Mouse (Mus musculus) heart, embryonic 14.5 days (tissue): Measurements from ENCODE around the gene Gm26897. TPM values are rescaled to one million over a fixed set of nuclear protein-coding genes. Genes with fewer than 3 reads are reported as not detected.

Experiments used
- ATAC-seq: fragments of 200-750 bp; cut with Nextera tagmentation; 2 replicates; pipeline ENCODE4 v1.8.0; 2017; ENCODE audit warnings: low read depth, moderate TSS enrichment; ENCODE audit not compliant: insufficient number of reproducible peaks, insufficient read depth, low FRiP score
- H3K27ac ChIP-seq, 2 experiments: fragments of 200-500 bp in 1 of 2; fragments of 300-500 bp in 1 of 2; sonication (generic) in 1 of 2; replicated peaks in 1 of 2; 2 replicates each; pipeline ENCODE4 v1.5.1; 2012 to 2014; ENCODE audit warnings: low read depth in 2 of 2, low read length in 2 of 2, control low read depth in 1 of 2, mild to moderate bottlenecking in 1 of 2, mixed read lengths in 1 of 2; ENCODE audit not compliant: control insufficient read depth in 1 of 2, insufficient read depth in 1 of 2
- H3K27me3 ChIP-seq: fragments of 300-500 bp; sonication (generic); 2 replicates; pipeline ENCODE4 v1.6.1; 2014; ENCODE audit warnings: mild to moderate bottlenecking, low read length, control low read depth; ENCODE audit not compliant: control insufficient read depth, insufficient read depth
- H3K36me3 ChIP-seq: fragments of 300-500 bp; sonication (generic); 2 replicates; pipeline ENCODE4 v1.6.1; 2014; ENCODE audit warnings: mild to moderate bottlenecking, control low read depth, low read length, mixed read lengths; ENCODE audit not compliant: control insufficient read depth, insufficient read depth
- H3K4me1 ChIP-seq, 2 experiments: fragments of 200-500 bp in 1 of 2; fragments of 300-500 bp in 1 of 2; sonication (generic) in 1 of 2; 2 replicates each; pipeline ENCODE4 v1.6.1; 2012 to 2014; ENCODE audit warnings: low read length in 2 of 2, control low read depth in 1 of 2, mixed read lengths in 1 of 2; ENCODE audit not compliant: control insufficient read depth in 2 of 2, insufficient read depth in 2 of 2
- H3K4me2 ChIP-seq: fragments of 300-500 bp; sonication (generic); 2 replicates; pipeline ENCODE4 v1.6.1; 2014; ENCODE audit warnings: mild to moderate bottlenecking, low read length
- H3K4me3 ChIP-seq, 2 experiments: fragments of 200-500 bp in 1 of 2; fragments of 300-500 bp in 1 of 2; sonication (generic) in 1 of 2; 2 replicates each; pipeline ENCODE4 v1.5.1; 2012 to 2014; ENCODE audit warnings: low read length in 2 of 2, mild to moderate bottlenecking in 2 of 2, control low read depth in 1 of 2, low read depth in 1 of 2, moderate library complexity in 1 of 2; ENCODE audit not compliant: control insufficient read depth in 1 of 2, insufficient read depth in 1 of 2
- H3K9ac ChIP-seq: fragments of 300-500 bp; sonication (generic); 2 replicates; pipeline ENCODE4 v1.6.1; 2014; ENCODE audit warnings: mild to moderate bottlenecking, low read length
- H3K9me3 ChIP-seq: fragments of 300-500 bp; sonication (generic); 2 replicates; pipeline ENCODE4 v1.6.1; 2016; ENCODE audit warnings: low read length, control low read depth; ENCODE audit not compliant: control insufficient read depth
- WGBS: fragments of 180-500 bp; shearing (Covaris S2); extraction: QIAGEN DNeasy Blood & Tissue Kit; methylation state at CpG from one replicate; pipeline ENCODE4 v1.1.7; 2014; 5-methylcytosine and 5-hydroxymethylcytosine counted together
- polyA plus RNA-seq: library from polyadenylated mRNA; unstranded; fragments of >200 nt; fragmentation: Nextera tagmentation; extraction: Ambion mirVana; gene quantifications from 2 replicates; pipeline ENCODE4 v1.2.1, GENCODE M21; 2014

Gm26897 gene
- polyA plus RNA-seq, 1 experiment from 2014 or later = not detected

DNA sequence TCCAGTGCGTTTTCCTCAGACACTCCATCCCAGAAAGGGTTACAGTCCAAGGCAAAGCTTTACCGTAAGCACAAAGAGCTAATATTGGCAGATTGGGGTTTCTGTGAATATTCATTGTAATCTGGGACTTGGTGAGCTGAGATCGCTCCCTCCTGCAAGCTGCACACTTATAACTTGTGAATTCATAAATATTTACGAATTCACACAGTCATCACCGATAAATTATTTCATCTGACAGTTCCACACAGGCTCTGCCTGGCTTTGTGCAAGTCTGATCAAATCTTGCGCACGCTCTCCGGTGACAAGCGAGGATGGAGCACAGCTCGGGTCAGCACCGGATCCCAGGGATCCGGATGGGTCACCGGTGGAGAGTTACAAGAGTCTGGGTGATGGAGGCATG is 16.4 kb downstream of the Gm26897 start:
- whole genome bisulfite sequencing = 84% methylated on average over 13 of the region's 13 CpGs
- peak overlapping the region; percentile 75 to 79; a peak in 3 of 4 replicates for H3K27ac ChIP-seq

DNA sequence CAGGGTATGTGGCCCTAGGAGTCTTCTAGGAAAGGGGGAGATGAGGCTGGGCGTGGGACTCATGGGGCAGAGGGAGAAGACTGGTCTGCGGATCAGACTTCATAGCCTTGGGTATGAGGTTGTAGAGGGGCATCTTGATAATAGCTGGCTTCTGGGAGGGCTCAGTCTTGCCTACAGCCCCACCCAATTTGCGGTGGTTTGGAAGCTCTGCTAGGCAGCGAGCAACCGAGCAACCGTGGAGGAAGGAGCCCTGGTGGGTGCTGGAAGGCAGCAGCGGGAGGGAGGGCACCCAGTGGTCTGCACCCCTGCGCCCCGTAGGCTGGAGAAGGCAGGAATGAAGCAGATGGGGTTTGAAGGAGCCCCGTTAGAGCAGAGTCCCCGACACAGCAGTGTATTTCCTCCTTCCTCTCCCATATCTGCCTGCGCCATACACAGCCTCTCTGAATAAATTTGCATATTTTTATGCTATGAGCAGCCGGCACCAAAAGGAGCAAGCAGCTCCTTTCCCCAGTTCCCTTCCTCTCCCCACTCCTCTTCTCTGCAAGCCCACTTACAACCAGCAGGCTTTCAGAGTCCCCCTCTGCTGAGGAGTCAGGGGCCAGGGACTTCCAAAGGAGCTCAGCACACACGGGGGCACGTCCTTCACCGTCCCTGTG is 20.9 kb downstream of the Gm26897 start:
- WGBS = 35% methylated on average over 16 of the region's 16 CpGs
- H3K4me3 ChIP-seq = peak overlapping the region; percentile 8 to 22; a peak in 3 of 4 replicates
- H3K27ac ChIP-seq = peak overlapping the region; percentile 47 to 52; a peak in 2 of 4 replicates

More for the DNA sequence above, 16.4 kb downstream of the Gm26897 start:
- Histone ChIP-seq H3K4me2 (no peak overlapping the region), H3K36me3 (no peaks in the 10 kb centered on the region), H3K9me3 (no peaks in the 10 kb centered on the region), H3K4me1 (peaks cover 19 to 26% of the 10 kb centered on the region in 2 experiments), H3K4me3 (no peak overlapping the region), H3K9ac (no peak overlapping the region), H3K27me3 (no peaks in the 10 kb centered on the region)
- no peak for ATAC-seq

DNA sequence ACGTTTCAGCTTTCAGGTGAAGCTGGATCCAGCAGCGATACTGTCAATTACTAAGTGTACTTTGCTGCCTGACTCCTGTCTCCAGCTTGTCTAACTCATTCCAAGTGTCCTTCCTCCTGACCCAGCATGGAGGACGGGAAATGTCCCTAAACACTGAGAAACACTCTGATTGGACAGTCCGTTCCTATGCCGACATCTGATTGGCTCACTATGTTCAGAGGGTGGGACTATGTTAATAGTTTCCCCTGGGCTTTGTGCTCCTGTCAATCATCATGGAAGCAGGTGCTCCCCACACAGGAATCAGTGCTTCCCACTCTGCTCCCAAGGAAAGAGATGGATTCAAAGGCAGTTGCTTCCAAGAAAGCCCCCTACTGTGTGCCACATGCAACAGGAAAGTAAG is 21.6 kb downstream of the Gm26897 start:
- H3K36me3 ChIP-seq = no peaks in the 10 kb centered on the region
- no peak for ATAC-seq
- 10% methylated on average over 5 of the region's 5 CpGs for WGBS
- H3K4me3 ChIP-seq = 0 out of 4 replicates have a peak overlapping the region, but pooled peaks of 1 of the 2 experiments have one; percentile 22
- H3K9me3 ChIP-seq = no peaks in the 10 kb centered on the region
- peaks cover 8 to 12% of the 10 kb centered on the region in 2 experiments for H3K4me1 ChIP-seq
- H3K27ac ChIP-seq = peak overlapping the region; percentile 47 to 52; a peak in 2 of 4 replicates
- H3K27me3 ChIP-seq = no peaks in the 10 kb centered on the region
- no peak overlapping the region; the same call in 1 of the 2 replicates for H3K9ac ChIP-seq
- H3K4me2 ChIP-seq = peak overlapping the region; percentile 55

More for the DNA sequence above, 20.9 kb downstream of the Gm26897 start:
- H3K9ac ChIP-seq = peak overlapping the region; percentile 67
- peaks cover 14 to 18% of the 10 kb centered on the region in 2 experiments for H3K4me1 ChIP-seq
- no peaks in the 10 kb centered on the region for H3K27me3 ChIP-seq
- ATAC-seq = no peak
- H3K9me3 ChIP-seq = no peaks in the 10 kb centered on the region
- H3K36me3 ChIP-seq = no peaks in the 10 kb centered on the region
- H3K4me2 ChIP-seq = peak overlapping the region; percentile 55

DNA sequence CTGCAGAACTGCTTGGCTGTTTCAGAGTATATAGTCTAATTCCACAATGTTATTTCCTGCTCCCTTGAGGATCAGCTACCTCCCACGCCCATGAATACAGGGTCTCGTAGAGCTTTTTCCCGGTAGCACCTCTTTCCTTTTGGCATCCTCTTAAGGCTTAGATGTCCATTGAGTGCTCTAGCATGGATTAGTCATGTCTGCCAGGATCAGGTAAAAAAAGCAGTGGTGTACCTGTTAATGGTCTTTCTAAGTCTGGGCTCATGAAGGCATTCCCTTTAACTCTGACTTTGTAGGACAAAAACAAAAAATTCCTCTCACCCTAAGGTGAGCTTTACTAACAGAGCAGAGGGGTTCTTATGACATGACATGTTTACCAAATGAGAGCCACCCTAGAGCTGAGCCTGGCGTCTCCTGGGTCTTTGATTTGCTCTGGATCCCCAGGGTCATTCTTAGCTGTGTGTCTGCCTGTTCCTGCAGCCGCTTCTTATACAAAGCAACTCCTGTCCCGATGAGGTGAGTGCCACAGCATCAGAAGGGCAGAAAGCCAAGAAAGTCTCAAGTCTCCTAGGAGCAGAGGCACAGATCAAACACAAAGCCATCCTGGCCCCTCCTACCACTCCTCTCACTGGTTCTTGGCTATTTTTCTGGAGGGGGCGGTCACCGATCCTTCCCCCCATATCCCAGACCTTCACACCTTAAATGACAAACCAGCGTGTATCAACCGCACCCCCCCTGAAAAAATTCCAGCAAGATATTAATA is 27.2 kb downstream of the Gm26897 start:
- Histone ChIP-seq H3K4me3 (peak overlapping the region; percentile 39), H3K4me1 (peaks cover 19 to 25% of the 10 kb centered on the region in 2 experiments), H3K9ac (peak overlapping the region; percentile 62), H3K36me3 (no peaks in the 10 kb centered on the region), H3K27me3 (no peaks in the 10 kb centered on the region), H3K4me2 (peak overlapping the region; percentile 86), H3K9me3 (no peaks in the 10 kb centered on the region), H3K27ac (peak overlapping the region; percentile 25 to 65)
- ATAC-seq = 0 out of 2 replicates have a peak, but pooled peaks have one; percentile 27
- 16% methylated on average over 10 of the region's 10 CpGs for WGBS

DNA sequence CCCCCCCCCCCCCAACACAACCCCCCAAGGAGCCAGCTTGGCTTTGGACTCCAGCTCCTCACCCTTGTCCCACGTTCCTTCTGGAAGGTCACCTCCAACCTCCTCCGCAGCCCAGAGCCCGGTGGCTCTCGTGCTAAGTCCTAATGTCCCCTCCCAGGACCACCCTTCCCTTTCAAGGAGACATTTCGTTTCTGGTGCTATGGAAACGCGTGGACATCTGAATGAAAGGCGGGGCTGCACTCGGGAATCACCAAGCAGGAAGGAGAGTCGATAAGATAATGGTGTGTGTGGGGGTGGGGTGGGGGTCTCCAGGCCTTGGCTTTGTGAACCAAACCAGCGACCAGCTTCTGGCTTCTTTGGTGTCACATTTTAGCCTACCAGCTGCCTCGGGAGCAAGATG is 27.9 kb downstream of the Gm26897 start:
- Histone ChIP-seq H3K4me2 (peak overlapping the region; percentile 86), H3K27ac (peak overlapping the region; percentile 62 to 65), H3K9ac (peak overlapping the region; percentile 62), H3K36me3 (no peaks in the 10 kb centered on the region), H3K27me3 (no peaks in the 10 kb centered on the region), H3K4me3 (peak overlapping the region; percentile 39), H3K4me1 (peaks cover 19 to 25% of the 10 kb centered on the region in 2 experiments), H3K9me3 (no peaks in the 10 kb centered on the region)
- WGBS = 1% methylated on average over 12 of the region's 12 CpGs
- ATAC-seq = no peak

DNA sequence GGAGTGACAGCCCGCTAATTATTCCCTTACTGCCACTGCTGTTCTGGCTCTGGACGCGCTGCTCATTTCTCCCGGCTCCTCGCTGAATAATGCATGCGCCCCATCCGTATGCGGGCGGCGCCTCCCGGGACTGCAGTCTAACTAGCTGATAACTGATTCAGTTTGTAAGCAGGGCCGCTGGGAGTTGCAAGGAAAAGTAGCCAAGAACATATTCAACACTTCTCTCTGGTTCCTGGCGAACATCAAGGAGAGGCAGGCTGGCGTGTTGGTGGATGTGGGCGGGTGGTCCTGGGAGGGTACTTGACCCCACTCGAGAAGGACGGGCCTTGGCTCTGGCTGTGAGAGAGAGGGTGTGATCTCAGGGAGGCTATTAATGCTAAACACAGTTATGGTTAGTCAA is 28.4 kb downstream of the Gm26897 start:
- WGBS = 2% methylated on average over 17 of the region's 17 CpGs
- Histone ChIP-seq H3K27ac (peak overlapping the region; percentile 62 to 65), H3K9me3 (no peaks in the 10 kb centered on the region), H3K36me3 (no peaks in the 10 kb centered on the region), H3K27me3 (no peaks in the 10 kb centered on the region), H3K9ac (peak overlapping the region; percentile 62), H3K4me1 (peaks cover 19 to 25% of the 10 kb centered on the region in 2 experiments), H3K4me3 (peak overlapping the region in 1 of 2 experiments; percentile 39; a peak in 3 of 4 replicates), H3K4me2 (peak overlapping the region; percentile 86)
- peak; percentile 39; the same call in 1 of the 2 replicates for ATAC-seq

DNA sequence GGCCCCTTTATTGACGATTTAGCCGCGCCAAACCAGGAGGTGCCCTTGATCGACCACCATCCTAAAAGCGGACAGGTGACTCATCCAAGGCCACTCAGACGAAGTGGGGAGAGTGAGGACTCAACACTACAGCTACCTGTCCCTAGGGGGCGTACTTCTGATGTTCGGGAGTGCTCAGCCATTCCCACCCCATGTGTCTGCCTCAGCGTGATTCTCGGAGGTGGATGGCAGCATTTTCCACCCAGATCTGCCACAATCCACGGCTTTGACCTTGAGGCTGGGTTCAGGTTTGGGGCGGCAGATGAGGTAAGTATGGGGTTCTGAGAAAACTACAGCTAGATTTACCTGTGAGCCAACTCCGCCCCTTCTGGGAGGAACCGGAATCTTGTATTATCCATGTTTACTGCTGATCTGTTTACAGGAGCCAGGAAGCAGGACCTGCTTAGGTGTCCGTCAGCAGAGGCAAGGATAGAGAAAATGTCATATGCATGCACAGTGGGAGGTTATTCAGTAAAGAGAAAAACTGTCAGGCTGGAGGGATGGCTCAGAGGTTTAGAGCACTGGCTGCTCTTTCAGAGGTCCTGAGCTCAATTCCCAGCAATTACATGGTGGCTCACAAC is 32.1 kb downstream of the Gm26897 start:
- no peak overlapping the region for H3K27ac ChIP-seq
- no peak overlapping the region for H3K4me3 ChIP-seq
- no peaks in the 10 kb centered on the region for H3K36me3 ChIP-seq
- ATAC-seq = no peak
- H3K4me1 ChIP-seq = peaks cover 28 to 32% of the 10 kb centered on the region in 2 experiments
- 72% methylated on average over 15 of the region's 15 CpGs for WGBS
- no peaks in the 10 kb centered on the region for H3K27me3 ChIP-seq
- no peak overlapping the region for H3K9ac ChIP-seq
- H3K4me2 ChIP-seq = no peak overlapping the region
- H3K9me3 ChIP-seq = no peaks in the 10 kb centered on the region
